Mouse (Mus musculus): ENCODE data around the gene Pik3c2b.

DNA sequence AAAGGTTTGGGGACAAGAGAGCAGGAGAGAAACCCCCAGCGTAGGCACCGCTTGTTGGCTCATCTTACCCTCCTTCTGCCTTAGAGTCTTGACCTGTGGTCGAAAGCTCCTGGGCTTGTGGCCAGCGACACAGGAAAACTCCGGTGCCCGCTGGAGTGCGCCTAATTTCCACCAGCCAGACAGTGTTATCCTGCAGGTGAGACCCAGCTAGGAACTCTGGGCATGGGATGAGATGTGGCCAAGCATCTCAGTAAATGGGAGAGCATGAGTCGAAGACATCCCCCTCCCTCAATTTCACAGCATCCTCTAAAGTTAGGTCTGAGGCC, 39.9 kb downstream of the Pik3c2b start:
- TF ChIP-seq POLR2A (IDR thresholded peaks at IDR 0.05; ENCODE audit: borderline replicate concordance, low read depth, low read length) (no peak), CTCF (IDR thresholded peaks at IDR 0.05; ENCODE audit: low read depth, low read length) (no peak)

Data from bone marrow macrophage, adult 2 months (primary cell).